Comparison of ENCODE assay signal across 7 mouse cellular contexts in genomic region chr12:21112453-21112857, GRCm38 (mm10).
A peak's percentile ranks its signal among the peaks of the same experiment; 100 is the strongest.
DNase-seq lines count a peak whose midpoint lies in the region; ATAC-seq lines count a peak whose summit lies in the region.

No protein-coding gene starts in this region.

- no peaks in the 10 kb centered on the region for H3K9me3 ChIP-seq in intestine, embryonic 15.5 days

- peak overlapping the region; percentile 73; the same call in 1 of the 2 replicates for H3K27ac ChIP-seq in intestine, embryonic 15.5 days

- peak overlapping the region; percentile 85 for H3K4me3 ChIP-seq in intestine, embryonic 15.5 days (replicated peaks)

- H3K4me2 ChIP-seq in intestine, embryonic 15.5 days (replicated peaks) = peak overlapping the region; percentile 83

- peak; percentile 60 for DNase-seq in adrenal gland, postnatal 25 days
- DNase-seq in embryo, embryonic 9.5 days (ENCODE audit: extremely low spot score) = peak; percentile 67
- DNase-seq in gastrocnemius, postnatal 4 days (ENCODE audit: low spot score in 2 of 2) = peak; percentile 38 to 57
- DNase-seq in left cerebral cortex, postnatal 4 days = peak; percentile 77
- peak; percentile 73 for DNase-seq in right cerebral cortex, postnatal 4 days

- H3K36me3 ChIP-seq in intestine, embryonic 15.5 days = no peaks in the 10 kb centered on the region

- H3K9ac ChIP-seq in intestine, embryonic 15.5 days = peak overlapping the region; percentile 78

- WGBS in intestine, embryonic 15.5 days = 0% methylated on average over 17 of the region's 17 CpGs

- intact Hi-C loops in left cerebral cortex, postnatal 4 days (cut with DNase I) = loop anchor here (5.0 kb wide), 1 partner anchor 115 kb away; no protein-coding TSS in a partner anchor

- no peaks in the 10 kb centered on the region for H3K4me1 ChIP-seq in intestine, embryonic 15.5 days (replicated peaks)

- no peaks in the 10 kb centered on the region for H3K27me3 ChIP-seq in intestine, embryonic 15.5 days (replicated peaks)

- peak; percentile 54 for ATAC-seq in intestine, embryonic 15.5 days
- ATAC-seq in megakaryocyte-erythroid progenitor cell, adult 5-6 weeks (replicated peaks; ENCODE audit: low FRiP score, low TSS enrichment, poor library complexity, severe bottlenecking) = peak; percentile 85; the same call in 1 of the 2 replicates

Comparison
In these comparisons a context has a peak if more than half of its experiments do, and no peak if none do; other contexts are left out.
1. Peak in every context shown above with its lines: DNase-seq, ATAC-seq, H3K4me3 ChIP-seq and H3K27ac ChIP-seq.